Mouse (Mus musculus): ENCODE measurements around the gene Fdx1l. TPM values are rescaled to one million over a fixed set of nuclear protein-coding genes. Genes with fewer than 3 reads are reported as not detected.

Gene Fdx1l
- polyA plus RNA-seq (2017; shearing (Covaris generic)): 35.0 TPM

GRCm38 (mm10) chr9:21073044-21073840, at the start of gene Fdx1l, which contains the start of gene Gm49373:
Fdx1l (minus strand) TSS chr9:21073614.
Gm49373 (minus strand) TSS chr9:21073096.

GRCm38 (mm10) chr9:21091707-21092320, 18.4 kb upstream of the Fdx1l start, which contains the start of the genes Gm38431 and Raver1:
Gm38431 (minus strand) TSS chr9:21091997.
Raver1 (minus strand) TSS chr9:21092008.

GRCm38 (mm10) chr9:21067006-21067684, 6.3 kb downstream of the Fdx1l start, which contains the start of gene Zglp1:
Zglp1 (minus strand) TSS chr9:21067093.

GRCm38 (mm10) chr9:21031896-21032351, 41.5 kb downstream of the Fdx1l start, which contains the start of gene Icam5:
Icam5 (plus strand) TSS chr9:21032073.

GRCm38 (mm10) chr9:21029291-21030054, 43.9 kb downstream of the Fdx1l start, which contains the start of gene Icam4:
Icam4 (plus strand) TSS chr9:21029373.

Other genes starting within 250 kb of the Fdx1l start
- gene A230050P20Rik, start 205.0 kb downstream of the Fdx1l start, polyA plus RNA-seq (2017; shearing (Covaris generic)): 52.0 TPM
- 0.49 TPM for gene Angptl6, start 193.9 kb downstream of the Fdx1l start, polyA plus RNA-seq (2017; shearing (Covaris generic))
- gene Ppan, start 185.4 kb downstream of the Fdx1l start, polyA plus RNA-seq (2017; shearing (Covaris generic)): 84.2 TPM
- gene Eif3g, start 175.0 kb downstream of the Fdx1l start, polyA plus RNA-seq (2017; shearing (Covaris generic)): 248 TPM
- 92.3 TPM for gene Dnmt1, start 113.7 kb downstream of the Fdx1l start, polyA plus RNA-seq (2017; shearing (Covaris generic))
- gene S1pr2, start 96.8 kb downstream of the Fdx1l start, polyA plus RNA-seq (2017; shearing (Covaris generic)): 24.4 TPM
- gene Mrpl4, start 70.9 kb downstream of the Fdx1l start, polyA plus RNA-seq (2017; shearing (Covaris generic)): 128 TPM
- 132 TPM for gene Icam1, start 57.6 kb downstream of the Fdx1l start, polyA plus RNA-seq (2017; shearing (Covaris generic))
- gene Icam4, start 44.2 kb downstream of the Fdx1l start, polyA plus RNA-seq (2017; shearing (Covaris generic)): 1.9 TPM
- gene Icam5, start 41.5 kb downstream of the Fdx1l start, polyA plus RNA-seq (2017; shearing (Covaris generic)): 0.79 TPM
- gene Zglp1, start 6.5 kb downstream of the Fdx1l start, polyA plus RNA-seq (2017; shearing (Covaris generic)): not detected
- gene Gm49373, start 518 bp downstream of the Fdx1l start, polyA plus RNA-seq (2017; shearing (Covaris generic)): 0.20 TPM
- 6.8 TPM for gene Gm38431, start 18.4 kb upstream of the Fdx1l start, polyA plus RNA-seq (2017; shearing (Covaris generic))
- gene Raver1, start 18.4 kb upstream of the Fdx1l start, polyA plus RNA-seq (2017; shearing (Covaris generic)): 73.3 TPM
- 118 TPM for gene Tyk2, start 57.6 kb upstream of the Fdx1l start, polyA plus RNA-seq (2017; shearing (Covaris generic))
- 330 TPM for gene Cdc37, start 76.4 kb upstream of the Fdx1l start, polyA plus RNA-seq (2017; shearing (Covaris generic))
- gene Pde4a, start 92.1 kb upstream of the Fdx1l start, polyA plus RNA-seq (2017; shearing (Covaris generic)): 0.72 TPM
- gene Keap1, start 165.7 kb upstream of the Fdx1l start, polyA plus RNA-seq (2017; shearing (Covaris generic)): 39.3 TPM
- not detected for gene S1pr5, start 174.8 kb upstream of the Fdx1l start, polyA plus RNA-seq (2017; shearing (Covaris generic))
- 63.6 TPM for gene Atg4d, start 191.7 kb upstream of the Fdx1l start, polyA plus RNA-seq (2017; shearing (Covaris generic))
- 37.6 TPM for gene Kri1, start 214.4 kb upstream of the Fdx1l start, polyA plus RNA-seq (2017; shearing (Covaris generic))
- gene Cdkn2d, start 217.8 kb upstream of the Fdx1l start, polyA plus RNA-seq (2017; shearing (Covaris generic)): 104 TPM
- 2.0 TPM for gene Ap1m2, start 238.7 kb upstream of the Fdx1l start, polyA plus RNA-seq (2017; shearing (Covaris generic))
- 543 TPM for gene Slc44a2, start 247.1 kb upstream of the Fdx1l start, polyA plus RNA-seq (2017; shearing (Covaris generic))

Data from activated CD4-positive, CD25-positive, alpha-beta regulatory T cell, adult 9 weeks (primary cell).